Mouse (Mus musculus) urinary bladder, adult 2 months (tissue): ENCODE data around the gene BC052040. TPM values are rescaled to one million over a fixed set of nuclear protein-coding genes. Genes with fewer than 3 reads are reported as not detected.

Experiments
- DNase-seq: peaks from one replicate; pipeline ENCODE4 v3.0.0; 2022; ENCODE audit warnings: low spot score
- polyA plus RNA-seq: library from polyadenylated mRNA; depleted of rRNA; stranded (reverse); fragments of >200 nt; gene quantifications from 2 replicates; pipeline ENCODE4 v1.2.3, GENCODE M21; 2012

BC052040 gene
- polyA plus RNA-seq, 1 experiment, result 7.9 TPM

- no peak for DNase-seq
Measured at GRCm38 (mm10) chr2:115702610-115703009, 121.1 kb downstream of the BC052040 start.

- DNase-seq, result no peak
Measured at GRCm38 (mm10) chr2:115717535-115717934, 136.0 kb downstream of the BC052040 start.

DNA sequence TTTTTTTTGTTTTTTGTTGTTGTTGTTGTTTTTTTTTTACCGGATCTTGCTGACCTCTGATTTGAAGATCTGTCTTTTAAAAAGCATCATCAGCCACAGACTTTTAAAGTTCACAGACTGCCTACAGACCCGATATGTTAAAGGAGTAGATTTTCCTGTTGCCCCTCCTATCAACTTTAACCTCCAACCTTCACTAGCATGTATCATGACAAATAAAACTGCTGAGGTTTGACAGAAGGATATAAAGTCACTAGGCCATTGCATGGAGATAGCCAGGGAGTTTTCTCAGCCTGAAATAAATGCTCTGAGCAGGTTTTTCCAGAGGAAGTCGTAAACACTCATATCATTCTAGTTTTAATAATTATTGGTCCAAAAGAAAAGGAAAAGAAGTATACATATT is 136.5 kb downstream of the BC052040 start:
- no peak for DNase-seq

DNA sequence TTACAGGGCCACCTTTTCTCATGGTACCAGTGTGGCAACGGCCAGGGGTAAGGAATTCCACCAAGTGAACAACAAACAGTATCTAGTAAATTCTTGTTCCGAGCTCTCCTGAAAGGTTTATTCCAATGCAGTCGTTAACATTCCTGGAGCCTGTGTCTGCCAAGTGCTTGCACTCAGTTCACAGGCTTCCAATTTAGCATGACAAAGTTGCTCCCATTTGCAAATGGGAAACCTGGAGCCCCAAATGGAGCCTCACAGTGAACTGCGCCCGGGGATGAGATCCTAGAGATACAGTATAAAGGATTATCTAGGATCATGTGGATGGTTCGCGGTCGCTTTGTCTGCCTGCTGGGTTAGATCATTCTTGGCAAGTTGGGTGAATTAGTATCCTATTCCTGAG is 141.9 kb downstream of the BC052040 start:
- DNase-seq, result no peak

- DNase-seq, result no peak
Measured at GRCm38 (mm10) chr2:115724216-115724615, 142.7 kb downstream of the BC052040 start.

DNA sequence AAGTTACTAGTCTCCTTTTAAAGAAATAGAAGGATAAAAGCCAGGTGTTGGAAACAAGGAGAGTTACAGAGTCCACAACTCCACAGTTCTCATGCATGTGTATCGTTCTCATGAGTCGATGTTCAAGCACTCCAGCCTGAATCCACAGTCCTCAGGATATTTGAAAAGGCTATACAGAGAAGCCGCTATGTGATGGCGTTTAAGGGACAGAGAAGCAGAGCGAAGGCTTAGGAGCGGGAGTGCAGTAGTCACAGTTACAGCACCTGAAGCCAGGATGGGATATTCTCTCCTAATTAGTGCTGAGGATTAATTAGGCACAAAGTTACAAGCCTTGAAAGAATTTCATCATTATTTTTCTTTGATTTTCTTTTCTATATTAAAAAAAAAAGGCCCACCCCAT is 143.2 kb downstream of the BC052040 start:
- no peak for DNase-seq

GRCm38 (mm10) chr2:115725503-115725902 is 144.0 kb downstream of the BC052040 start:
- no peak for DNase-seq

GRCm38 (mm10) chr2:115725926-115726325 is 144.4 kb downstream of the BC052040 start:
- no peak for DNase-seq

DNA sequence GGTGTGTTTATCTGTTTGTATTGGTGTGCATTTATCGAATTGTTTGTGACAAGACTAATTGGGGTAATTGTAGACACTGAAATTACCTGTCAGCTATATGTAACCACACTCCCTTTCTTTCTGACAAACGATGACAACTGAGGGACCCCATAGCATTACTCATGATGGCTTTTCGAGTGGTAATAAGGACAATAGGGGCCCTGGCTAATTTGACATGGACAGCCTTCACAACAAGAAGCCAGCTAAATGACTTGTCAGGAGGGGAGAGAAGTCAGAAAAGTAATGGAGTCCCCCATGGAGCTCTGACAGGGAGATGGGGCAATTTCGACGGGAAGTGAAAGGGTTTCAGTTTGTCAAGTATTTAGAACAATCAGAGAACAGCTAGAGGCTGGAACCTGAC is 145.3 kb downstream of the BC052040 start:
- DNase-seq, result no peak

DNA sequence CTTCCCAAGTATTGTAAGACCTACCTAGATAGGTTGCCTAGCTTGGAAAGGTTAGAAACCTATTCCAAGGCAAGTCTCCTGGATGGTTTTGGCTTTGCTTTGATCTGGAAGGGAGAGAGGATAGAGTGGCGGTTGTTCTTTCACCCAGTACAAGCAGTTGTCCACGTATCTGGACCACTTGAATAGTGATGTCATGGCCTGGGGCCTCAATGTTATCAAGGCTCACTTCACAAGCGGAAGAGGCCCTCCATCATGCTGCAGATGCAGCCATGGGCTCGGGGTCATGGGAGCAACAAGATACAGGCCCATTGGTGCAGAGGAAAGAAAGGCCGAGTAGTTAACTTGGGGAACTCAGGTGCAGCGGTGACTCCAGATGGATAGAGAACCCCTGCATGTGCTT is 147.1 kb downstream of the BC052040 start:
- no peak for DNase-seq

DNA sequence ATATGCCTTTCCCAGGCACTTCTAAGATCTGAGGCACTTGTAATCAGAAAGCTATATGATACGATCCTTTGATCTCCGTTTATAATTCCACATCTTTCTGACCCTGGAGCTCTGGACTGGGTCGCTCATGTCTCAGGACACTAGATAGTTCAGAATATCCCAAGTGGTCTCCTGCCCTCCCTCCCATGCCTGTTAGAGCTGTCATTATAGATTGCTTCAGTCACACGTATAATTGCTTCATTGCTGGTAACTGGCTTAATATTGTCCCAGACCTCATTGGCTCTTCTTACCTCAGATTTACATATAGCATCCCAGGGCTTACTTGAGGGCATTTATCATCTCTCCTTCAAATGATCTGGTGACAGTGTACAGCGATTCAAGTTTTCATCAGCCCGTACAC is 149.0 kb downstream of the BC052040 start:
- DNase-seq, result no peak

GRCm38 (mm10) chr2:115731171-115731570 is 149.7 kb downstream of the BC052040 start:
- no peak for DNase-seq

GRCm38 (mm10) chr2:115732572-115732971 is 151.1 kb downstream of the BC052040 start:
- no peak for DNase-seq

DNA sequence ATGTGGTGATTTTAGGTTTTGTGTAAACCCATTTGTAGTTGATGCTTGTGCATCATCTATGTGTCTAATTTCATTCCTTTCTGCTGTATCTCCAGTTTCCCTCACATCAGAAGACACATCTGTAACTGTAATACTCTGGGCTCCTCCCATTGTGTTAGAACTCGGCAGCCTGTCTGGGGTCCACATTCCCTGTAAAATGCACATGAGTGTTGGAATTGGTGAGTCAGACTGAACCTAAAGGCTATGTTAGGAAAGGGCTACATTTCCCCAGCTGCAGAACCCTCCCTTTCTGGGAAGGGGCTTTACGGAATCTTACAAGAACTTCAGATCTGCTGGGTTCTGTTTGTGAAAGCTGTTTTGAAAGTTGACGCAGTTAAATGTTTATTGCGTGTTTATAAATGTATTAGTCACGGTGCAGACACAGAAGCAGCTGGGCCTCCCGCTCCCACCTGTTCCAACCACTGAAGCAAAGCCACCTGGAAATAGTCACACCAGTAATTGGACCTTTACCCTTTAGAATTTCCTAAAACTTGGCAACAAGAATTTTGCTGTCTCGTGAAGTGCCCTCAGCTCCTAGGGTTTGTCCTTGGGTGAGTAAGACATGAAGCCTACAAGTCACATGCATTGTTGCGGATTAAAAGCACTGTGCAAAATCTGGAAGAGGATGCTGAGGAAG is 151.6 kb downstream of the BC052040 start:
- DNase-seq, result no peak

- DNase-seq, result no peak
Measured at GRCm38 (mm10) chr2:115734850-115735249, 153.3 kb downstream of the BC052040 start.

DNA sequence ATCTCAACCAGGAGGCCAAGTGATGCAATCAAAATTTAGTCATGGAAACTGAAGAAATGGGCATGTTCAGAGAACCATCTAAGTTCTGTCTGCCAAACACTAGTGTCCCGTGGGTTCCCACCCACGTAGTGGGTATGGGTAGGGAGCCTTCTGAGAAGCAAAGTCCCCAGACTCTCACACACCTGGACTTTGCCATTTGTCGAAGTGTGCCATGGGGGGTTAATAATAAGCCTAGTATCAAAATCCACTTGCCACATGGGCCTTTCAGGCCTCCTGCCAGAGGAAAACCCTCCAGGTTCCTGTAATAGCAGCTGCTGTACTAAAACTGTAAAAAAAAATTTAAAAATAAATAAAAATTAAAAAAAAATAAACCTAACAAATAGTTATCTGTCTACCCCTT is 154.9 kb downstream of the BC052040 start:
- DNase-seq, result no peak

- DNase-seq, result no peak
Measured at GRCm38 (mm10) chr2:115737966-115738365, 156.4 kb downstream of the BC052040 start.

- no peak for DNase-seq
Measured at GRCm38 (mm10) chr2:115742061-115742460, 160.5 kb downstream of the BC052040 start.

DNA sequence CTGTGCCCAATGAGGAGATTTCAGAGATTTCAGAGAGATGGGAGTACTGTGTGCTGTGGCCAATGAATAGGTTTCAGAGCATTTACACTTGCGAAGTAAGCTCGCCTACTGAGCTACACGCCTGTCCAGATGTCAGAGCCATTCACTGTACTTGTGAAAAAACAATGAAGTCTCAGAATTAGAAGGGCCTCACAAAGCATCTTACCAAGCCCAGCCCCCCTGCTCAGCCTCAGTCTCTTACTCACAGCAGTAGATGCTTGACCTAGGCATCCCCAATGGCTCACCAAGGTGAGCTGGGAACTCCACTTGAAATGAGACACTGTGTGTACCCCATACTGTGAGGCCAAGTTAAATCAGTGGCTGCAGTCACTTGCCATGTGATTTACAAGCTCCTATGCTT is 166.1 kb downstream of the BC052040 start:
- no peak for DNase-seq

DNA sequence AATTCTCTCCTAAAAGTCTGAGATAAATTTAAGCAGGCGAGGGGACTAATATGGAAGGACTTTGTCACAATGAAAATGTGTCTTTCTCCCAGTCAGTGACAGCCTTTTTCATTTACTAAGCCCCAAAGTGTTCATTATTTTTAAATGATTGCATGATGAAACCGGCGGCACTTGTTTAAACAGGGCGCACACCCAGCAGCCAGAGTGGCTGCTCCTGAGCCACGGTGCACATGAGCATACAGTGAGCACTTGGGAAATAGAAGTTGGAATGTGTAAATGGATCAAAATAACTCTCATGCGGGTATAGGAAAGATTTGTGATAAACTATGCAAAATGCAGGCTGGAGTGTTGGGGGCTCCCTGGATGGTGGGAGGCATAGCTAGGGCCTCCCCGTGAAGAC is 169.7 kb downstream of the BC052040 start:
- DNase-seq, result no peak

DNA sequence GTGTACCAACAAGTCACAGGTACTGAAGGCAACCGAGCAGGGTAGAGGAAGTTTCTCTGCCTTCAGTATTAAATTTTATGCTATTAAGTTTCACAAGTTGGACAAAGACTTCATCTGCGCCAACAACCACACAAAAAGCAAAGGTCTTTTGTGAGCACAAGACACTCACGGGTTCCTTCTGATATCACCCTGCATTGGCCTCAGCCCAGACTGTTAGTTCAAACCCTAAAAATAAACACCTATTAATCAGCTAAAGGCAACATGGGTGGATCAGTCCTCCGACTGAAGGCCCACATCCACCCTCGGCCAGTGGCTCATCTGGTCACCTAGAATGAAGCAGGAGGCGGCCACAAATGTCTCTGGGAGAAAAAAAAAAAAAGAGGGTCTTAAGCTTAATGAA is 176.2 kb downstream of the BC052040 start:
- no peak for DNase-seq

- no peak for DNase-seq
Measured at GRCm38 (mm10) chr2:115758542-115758941, 177.0 kb downstream of the BC052040 start.

GRCm38 (mm10) chr2:115764595-115765305 is 183.2 kb downstream of the BC052040 start:
- DNase-seq, result no peak
